Mouse (Mus musculus): ENCODE data around the gene Tdrd1.

The Tdrd1 gene

GRCm38 (mm10) chr19:56910561-56910960, 84.6 kb downstream of the Tdrd1 start:
- DNase-seq (ENCODE audit: low spot score): no peak

GRCm38 (mm10) chr19:56913761-56914160, 87.8 kb downstream of the Tdrd1 start:
- DNase-seq (ENCODE audit: low spot score): no peak

- no peak for DNase-seq (ENCODE audit: low spot score)
Observed at GRCm38 (mm10) chr19:56914658-56915057, 88.6 kb downstream of the Tdrd1 start.

- peak; percentile 87 for DNase-seq (ENCODE audit: low spot score)
Observed at GRCm38 (mm10) chr19:56915084-56915483, 89.1 kb downstream of the Tdrd1 start.
